Mouse (Mus musculus): Measurements from ENCODE around the gene Sap18b. TPM values are rescaled to one million over a fixed set of nuclear protein-coding genes. Genes with fewer than 3 reads are reported as not detected.
"Not testable (repeated sequence)": the region's sequence is repeated elsewhere in the genome, so short reads cannot be mapped to it uniquely, and the experiment has no call there.

The Sap18b gene
- polyA plus RNA-seq, 1 experiment from 2014 or later: 341 TPM

DNA sequence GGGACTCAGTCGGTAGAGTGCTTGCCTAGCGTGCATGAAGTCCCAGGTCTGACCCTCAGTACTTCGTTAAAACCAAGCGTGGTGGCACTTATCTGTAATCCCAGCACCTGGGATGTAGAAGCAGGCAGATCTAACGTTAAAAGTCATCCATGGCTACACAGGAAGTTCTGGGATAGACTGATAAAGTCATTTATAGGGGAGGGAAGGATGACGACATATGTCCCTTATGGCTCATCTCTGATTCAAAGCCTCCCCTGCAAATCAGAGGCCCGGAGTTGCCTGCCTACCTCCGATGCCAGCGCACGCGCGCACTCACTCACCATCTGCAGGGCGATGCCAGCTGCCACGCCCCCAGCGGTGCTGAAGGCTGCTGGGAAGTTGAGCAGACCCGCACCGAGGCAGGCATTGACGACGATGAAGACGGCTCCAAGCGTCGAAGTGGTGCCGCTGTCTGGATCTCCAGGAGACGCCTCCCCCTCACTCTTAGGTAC, 23.0 kb downstream of the Sap18b start:
- DNase-seq (ENCODE audit: low spot score) (no peak), ATAC-seq (ENCODE audit: low read depth) (no peak)
- H3K36me3 ChIP-seq (ENCODE audit: control insufficient read depth, insufficient read depth, low read length): peaks cover 41% of the 10 kb centered on the region
- H3K4me3 ChIP-seq (ENCODE audit: low read depth, low read length): no peak overlapping the region
- H3K4me1 ChIP-seq (ENCODE audit: control insufficient read depth, insufficient read depth, low read length): peaks cover 5% of the 10 kb centered on the region; the same call in 1 of the 2 replicates
- no peak overlapping the region for H3K27ac ChIP-seq (replicated peaks; ENCODE audit: low read depth, low read length)
- no peaks in the 10 kb centered on the region for H3K27me3 ChIP-seq (replicated peaks; ENCODE audit: control insufficient read depth, insufficient read depth, low read length)
- no peaks in the 10 kb centered on the region for H3K9me3 ChIP-seq (ENCODE audit: control insufficient read depth, low read length)
- no peak overlapping the region for H3K4me2 ChIP-seq (ENCODE audit: low read depth, low read length)
- 85% methylated on average over 24 of the region's 24 CpGs for WGBS
- H3K9ac ChIP-seq (ENCODE audit: low read depth, low read length): no peak overlapping the region

DNA sequence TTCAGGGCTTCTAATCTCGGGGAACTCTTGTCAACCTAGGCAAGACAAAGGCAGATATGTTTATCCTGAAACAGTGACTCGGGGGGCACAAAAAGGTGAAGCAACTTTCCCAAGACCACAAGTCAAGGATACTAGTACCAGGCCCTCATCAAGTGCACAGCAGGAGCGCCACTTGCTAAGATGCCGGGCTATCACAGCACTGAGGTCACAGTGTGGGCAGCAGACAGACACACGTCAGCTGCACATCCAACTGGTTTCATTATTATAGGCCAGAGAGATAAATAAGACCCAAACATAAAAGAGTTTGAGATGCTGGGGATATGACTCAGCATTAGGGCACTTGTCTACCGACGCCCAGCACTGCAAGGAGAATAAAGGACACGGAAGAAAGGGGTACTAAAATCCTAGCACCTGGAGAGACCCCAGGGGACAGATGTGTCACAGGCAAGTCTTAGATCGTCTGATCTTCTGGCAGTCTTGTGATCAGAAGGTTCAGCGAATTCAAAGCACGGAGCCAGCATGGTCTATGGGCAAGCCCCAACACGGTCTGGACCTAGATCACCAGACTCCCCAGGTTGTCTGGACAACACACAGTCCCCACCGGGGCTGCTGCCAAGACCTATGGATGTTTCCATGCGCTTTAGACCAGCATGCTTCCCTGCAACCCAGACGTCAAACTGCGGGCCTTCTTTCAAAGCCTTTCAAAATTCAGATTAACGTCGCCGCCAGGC, 23.8 kb downstream of the Sap18b start:
- ATAC-seq (ENCODE audit: low read depth) (no peak), DNase-seq (ENCODE audit: low spot score) (no peak)
- Histone ChIP-seq H3K4me1 (ENCODE audit: control insufficient read depth, insufficient read depth, low read length) (peaks cover 5% of the 10 kb centered on the region; the same call in 1 of the 2 replicates), H3K4me3 (ENCODE audit: low read depth, low read length) (no peak overlapping the region), H3K36me3 (ENCODE audit: control insufficient read depth, insufficient read depth, low read length) (peaks cover 33% of the 10 kb centered on the region), H3K9me3 (ENCODE audit: control insufficient read depth, low read length) (no peaks in the 10 kb centered on the region), H3K27me3 (replicated peaks; ENCODE audit: control insufficient read depth, insufficient read depth, low read length) (no peaks in the 10 kb centered on the region), H3K4me2 (ENCODE audit: low read depth, low read length) (no peak overlapping the region), H3K27ac (replicated peaks; ENCODE audit: low read depth, low read length) (no peak overlapping the region), H3K9ac (ENCODE audit: low read depth, low read length) (no peak overlapping the region)
- WGBS: 88% methylated on average over 19 of the region's 19 CpGs

DNA sequence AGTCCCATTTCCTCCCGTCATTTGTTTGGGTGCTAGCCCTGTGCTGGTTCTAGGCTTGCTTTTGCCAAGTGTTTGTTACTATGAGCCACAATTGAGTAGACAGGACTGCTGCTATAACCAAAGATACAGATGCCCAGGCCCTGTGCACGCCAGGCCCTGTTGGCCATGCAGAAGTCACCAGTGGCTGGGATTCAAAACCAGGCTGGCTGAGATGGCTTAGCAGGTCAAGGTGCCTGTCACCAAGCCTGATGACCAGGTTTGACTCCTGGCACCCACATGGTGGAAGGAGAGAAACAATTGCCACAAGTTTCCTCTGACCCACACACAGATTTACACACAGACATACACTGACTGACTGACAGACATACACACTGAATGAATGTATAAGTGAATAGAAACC, 25.2 kb downstream of the Sap18b start:
- no peak overlapping the region for H3K9ac ChIP-seq (ENCODE audit: low read depth, low read length)
- no peak overlapping the region for H3K4me2 ChIP-seq (ENCODE audit: low read depth, low read length)
- no peak overlapping the region for H3K4me3 ChIP-seq (ENCODE audit: low read depth, low read length)
- no peak overlapping the region for H3K27ac ChIP-seq (replicated peaks; ENCODE audit: low read depth, low read length)
- H3K9me3 ChIP-seq (ENCODE audit: control insufficient read depth, low read length): no peaks in the 10 kb centered on the region
- ATAC-seq (ENCODE audit: low read depth) (no peak), DNase-seq (ENCODE audit: low spot score) (no peak)
- peaks cover 22% of the 10 kb centered on the region for H3K36me3 ChIP-seq (ENCODE audit: control insufficient read depth, insufficient read depth, low read length)
- H3K4me1 ChIP-seq (ENCODE audit: control insufficient read depth, insufficient read depth, low read length): peaks cover 5% of the 10 kb centered on the region; the same call in 1 of the 2 replicates
- no peaks in the 10 kb centered on the region for H3K27me3 ChIP-seq (replicated peaks; ENCODE audit: control insufficient read depth, insufficient read depth, low read length)
- 91% methylated on average over 2 of the region's 2 CpGs for WGBS

DNA sequence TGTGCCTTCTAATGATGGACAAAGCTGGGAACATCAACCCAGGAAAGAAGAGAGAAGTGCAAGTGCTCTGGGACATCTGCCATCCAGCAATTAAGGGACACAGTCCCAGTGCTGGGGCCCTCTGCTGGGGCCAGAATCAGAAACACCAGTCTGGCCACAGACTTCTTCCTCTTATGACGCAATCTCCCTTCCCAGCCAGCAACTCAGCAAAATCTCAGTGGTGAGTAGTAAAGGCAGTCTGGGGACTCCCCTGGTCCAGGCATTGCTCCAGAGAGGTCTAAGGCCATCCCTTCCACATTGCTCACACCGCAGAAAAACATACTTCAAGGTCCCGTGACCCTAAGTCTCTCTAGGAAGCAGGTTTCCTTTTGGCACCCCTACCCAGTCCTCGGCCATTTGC, 27.1 kb downstream of the Sap18b start:
- H3K4me3 ChIP-seq (ENCODE audit: low read depth, low read length): peak overlapping the region; percentile 63
- H3K27me3 ChIP-seq (replicated peaks; ENCODE audit: control insufficient read depth, insufficient read depth, low read length): no peaks in the 10 kb centered on the region
- H3K4me1 ChIP-seq (ENCODE audit: control insufficient read depth, insufficient read depth, low read length): peaks cover 5% of the 10 kb centered on the region; the same call in 1 of the 2 replicates
- WGBS: 77% methylated on average over 4 of the region's 4 CpGs
- ATAC-seq (ENCODE audit: low read depth) (no peak), DNase-seq (ENCODE audit: low spot score) (no peak)
- no peak overlapping the region for H3K27ac ChIP-seq (replicated peaks; ENCODE audit: low read depth, low read length)
- peak overlapping the region; percentile 61 for H3K4me2 ChIP-seq (ENCODE audit: low read depth, low read length)
- H3K36me3 ChIP-seq (ENCODE audit: control insufficient read depth, insufficient read depth, low read length): peaks cover 8% of the 10 kb centered on the region
- peak overlapping the region; percentile 71; the same call in 1 of the 2 replicates for H3K9ac ChIP-seq (ENCODE audit: low read depth, low read length)
- no peaks in the 10 kb centered on the region for H3K9me3 ChIP-seq (ENCODE audit: control insufficient read depth, low read length)

GRCm38 (mm10) chr8:95853102-95853843, 28.1 kb downstream of the Sap18b start, which contains the start of gene Slc38a7:
Slc38a7 (minus strand) TSS chr8:95853539.
- Histone ChIP-seq H3K4me3 (ENCODE audit: low read depth, low read length) (peak within 1 kb of the TSS; percentile 63), H3K36me3 (ENCODE audit: control insufficient read depth, insufficient read depth, low read length) (peaks cover under 1% of the 10 kb centered on the region), H3K9me3 (ENCODE audit: control insufficient read depth, low read length) (no peaks in the 10 kb centered on the region), H3K27ac (replicated peaks; ENCODE audit: low read depth, low read length) (no peak within 1 kb of the TSS), H3K9ac (ENCODE audit: low read depth, low read length) (peak within 1 kb of the TSS; percentile 71), H3K4me2 (ENCODE audit: low read depth, low read length) (peak within 1 kb of the TSS; percentile 61), H3K4me1 (ENCODE audit: control insufficient read depth, insufficient read depth, low read length) (peaks cover 5% of the 10 kb centered on the region; the same call in 1 of the 2 replicates), H3K27me3 (replicated peaks; ENCODE audit: control insufficient read depth, insufficient read depth, low read length) (no peaks in the 10 kb centered on the region)
- WGBS: 14% methylated on average over 22 of the region's 22 CpGs
- ATAC-seq (ENCODE audit: low read depth) (peak; percentile 97), DNase-seq (ENCODE audit: low spot score) (peak; percentile 96)

GRCm38 (mm10) chr8:95854174-95854573, 29.0 kb downstream of the Sap18b start:
- H3K4me3 ChIP-seq (ENCODE audit: low read depth, low read length): no peak overlapping the region
- H3K9me3 ChIP-seq (ENCODE audit: control insufficient read depth, low read length): no peaks in the 10 kb centered on the region
- 87% methylated on average over 6 of the region's 6 CpGs for WGBS
- DNase-seq (ENCODE audit: low spot score) (no peak), ATAC-seq (ENCODE audit: low read depth) (no peak)
- no peaks in the 10 kb centered on the region for H3K36me3 ChIP-seq (ENCODE audit: control insufficient read depth, insufficient read depth, low read length)
- H3K27me3 ChIP-seq (replicated peaks; ENCODE audit: control insufficient read depth, insufficient read depth, low read length): no peaks in the 10 kb centered on the region
- peaks cover 5% of the 10 kb centered on the region; the same call in 1 of the 2 replicates for H3K4me1 ChIP-seq (ENCODE audit: control insufficient read depth, insufficient read depth, low read length)
- H3K4me2 ChIP-seq (ENCODE audit: low read depth, low read length): no peak overlapping the region
- H3K9ac ChIP-seq (ENCODE audit: low read depth, low read length): no peak overlapping the region
- H3K27ac ChIP-seq (replicated peaks; ENCODE audit: low read depth, low read length): no peak overlapping the region

GRCm38 (mm10) chr8:95863761-95864440, 38.8 kb downstream of the Sap18b start:
- 81% methylated on average over 10 of the region's 11 CpGs for WGBS
- not testable (repeated sequence) for H3K27ac ChIP-seq (replicated peaks; ENCODE audit: low read depth, low read length); H3K4me3 ChIP-seq (ENCODE audit: low read depth, low read length); H3K4me1 ChIP-seq (ENCODE audit: control insufficient read depth, insufficient read depth, low read length); H3K9ac ChIP-seq (ENCODE audit: low read depth, low read length); H3K4me2 ChIP-seq (ENCODE audit: low read depth, low read length); DNase-seq (ENCODE audit: low spot score); H3K9me3 ChIP-seq (ENCODE audit: control insufficient read depth, low read length); H3K27me3 ChIP-seq (replicated peaks; ENCODE audit: control insufficient read depth, insufficient read depth, low read length)
- peak; percentile 41; the same call in 1 of the 2 replicates for ATAC-seq (ENCODE audit: low read depth)
- H3K36me3 ChIP-seq (ENCODE audit: control insufficient read depth, insufficient read depth, low read length): peaks cover 33% of the 10 kb centered on the region

DNA sequence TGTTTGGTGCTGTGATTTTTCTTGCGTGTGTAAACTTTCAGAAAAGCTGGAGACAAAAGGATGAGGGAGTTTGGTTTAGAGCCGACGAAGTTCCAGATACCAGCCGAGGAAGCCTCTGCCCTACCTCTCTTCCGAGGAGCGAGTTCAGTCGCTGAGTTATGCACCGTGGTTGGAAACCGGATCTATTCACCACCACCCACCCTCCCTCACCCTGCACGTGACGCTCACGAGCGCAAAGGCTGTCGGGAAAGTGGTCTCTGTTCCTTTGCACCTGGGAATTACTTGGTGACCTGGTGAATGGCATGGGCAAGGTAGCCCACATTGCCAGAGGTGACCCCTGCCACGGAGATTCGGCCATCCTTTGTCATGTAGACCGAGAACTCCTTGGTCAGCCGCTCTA, 39.7 kb downstream of the Sap18b start:
- 95% methylated on average over 17 of the region's 18 CpGs for WGBS
- not testable (repeated sequence) for DNase-seq (ENCODE audit: low spot score); H3K4me3 ChIP-seq (ENCODE audit: low read depth, low read length); H3K4me1 ChIP-seq (ENCODE audit: control insufficient read depth, insufficient read depth, low read length); H3K4me2 ChIP-seq (ENCODE audit: low read depth, low read length); H3K9ac ChIP-seq (ENCODE audit: low read depth, low read length); H3K9me3 ChIP-seq (ENCODE audit: control insufficient read depth, low read length); H3K27ac ChIP-seq (replicated peaks; ENCODE audit: low read depth, low read length); ATAC-seq (ENCODE audit: low read depth); H3K27me3 ChIP-seq (replicated peaks; ENCODE audit: control insufficient read depth, insufficient read depth, low read length)
- peaks cover 42% of the 10 kb centered on the region for H3K36me3 ChIP-seq (ENCODE audit: control insufficient read depth, insufficient read depth, low read length)
